Mouse (Mus musculus): Measurements from ENCODE around the gene Apol6.
"Not testable (repeated sequence)": the region's sequence is repeated elsewhere in the genome, so short reads cannot be mapped to it uniquely, and the experiment has no call there.

Gene Apol6

GRCm38 (mm10) chr15:77031271-77031670, 13.3 kb upstream of the Apol6 start:
- no peak for DNase-seq (ENCODE audit: extremely low read depth, low read depth)

- no peak for DNase-seq (ENCODE audit: extremely low read depth, low read depth)
These were observed 10.0 kb upstream of the Apol6 start for GRCm38 (mm10) chr15:77034526-77034925.

- no peak for DNase-seq (ENCODE audit: extremely low read depth, low read depth)
These were observed 8.9 kb upstream of the Apol6 start for GRCm38 (mm10) chr15:77035643-77036042.

- DNase-seq (ENCODE audit: extremely low read depth, low read depth): no peak
These were observed 8.1 kb upstream of the Apol6 start for GRCm38 (mm10) chr15:77036320-77036988.

GRCm38 (mm10) chr15:77036989-77037277, 7.6 kb upstream of the Apol6 start:
- no peak for DNase-seq (ENCODE audit: extremely low read depth, low read depth)

- no peak for DNase-seq (ENCODE audit: extremely low read depth, low read depth)
These were observed 7.0 kb upstream of the Apol6 start for GRCm38 (mm10) chr15:77037278-77038161.

- no peak for DNase-seq (ENCODE audit: extremely low read depth, low read depth)
These were observed 5.3 kb upstream of the Apol6 start for GRCm38 (mm10) chr15:77039211-77039700.

GRCm38 (mm10) chr15:77040784-77041183, 3.7 kb upstream of the Apol6 start:
- peak; percentile 54 for DNase-seq (ENCODE audit: extremely low read depth, low read depth)

- DNase-seq (ENCODE audit: extremely low read depth, low read depth): no peak
These were observed 1.1 kb downstream of the Apol6 start for GRCm38 (mm10) chr15:77045609-77046008.

- DNase-seq (ENCODE audit: extremely low read depth, low read depth): no peak
These were observed 6.0 kb downstream of the Apol6 start, which contains the start of gene Mb for GRCm38 (mm10) chr15:77050570-77050969. Mb (minus strand) TSS chr15:77050670.

- DNase-seq (ENCODE audit: extremely low read depth, low read depth): no peak
These were observed 7.6 kb downstream of the Apol6 start for GRCm38 (mm10) chr15:77052176-77052575.

GRCm38 (mm10) chr15:77053021-77053420, 8.5 kb downstream of the Apol6 start:
- DNase-seq (ENCODE audit: extremely low read depth, low read depth): no peak

GRCm38 (mm10) chr15:77054611-77055175, 10.2 kb downstream of the Apol6 start:
- DNase-seq (ENCODE audit: extremely low read depth, low read depth): no peak

- DNase-seq (ENCODE audit: extremely low read depth, low read depth): no peak
These were observed 11.7 kb downstream of the Apol6 start for GRCm38 (mm10) chr15:77056001-77056790.

GRCm38 (mm10) chr15:77056791-77057051, 12.2 kb downstream of the Apol6 start:
- no peak for DNase-seq (ENCODE audit: extremely low read depth, low read depth)

GRCm38 (mm10) chr15:77058566-77058965, 14.0 kb downstream of the Apol6 start:
- DNase-seq (ENCODE audit: extremely low read depth, low read depth): no peak

- not testable (repeated sequence) for DNase-seq (ENCODE audit: extremely low read depth, low read depth)
These were observed 14.9 kb downstream of the Apol6 start for GRCm38 (mm10) chr15:77059416-77059815.

GRCm38 (mm10) chr15:77062746-77063145, 18.2 kb downstream of the Apol6 start:
- DNase-seq (ENCODE audit: extremely low read depth, low read depth): no peak

GRCm38 (mm10) chr15:77065259-77065852, 20.8 kb downstream of the Apol6 start:
- no peak for DNase-seq (ENCODE audit: extremely low read depth, low read depth)

- no peak for DNase-seq (ENCODE audit: extremely low read depth, low read depth)
These were observed 21.7 kb downstream of the Apol6 start for GRCm38 (mm10) chr15:77066233-77066632.

GRCm38 (mm10) chr15:77068439-77068861, 23.9 kb downstream of the Apol6 start:
- DNase-seq (ENCODE audit: extremely low read depth, low read depth): no peak

All from MEL-GATA-1-ER (cell line).